Mouse (Mus musculus): ENCODE data around the gene Hnf1a. TPM values are rescaled to one million over a fixed set of nuclear protein-coding genes. Genes with fewer than 3 reads are reported as not detected.
A peak's percentile ranks its signal among the peaks of the same experiment; 100 is the strongest.
"Not testable (repeated sequence)": the region's sequence is repeated elsewhere in the genome, so short reads cannot be mapped to it uniquely, and the experiment has no call there.

Hnf1a gene
- total and polyA plus RNA-seq, 2 experiments from 2014 or later: 0.05 TPM; not detected in 1

DNA sequence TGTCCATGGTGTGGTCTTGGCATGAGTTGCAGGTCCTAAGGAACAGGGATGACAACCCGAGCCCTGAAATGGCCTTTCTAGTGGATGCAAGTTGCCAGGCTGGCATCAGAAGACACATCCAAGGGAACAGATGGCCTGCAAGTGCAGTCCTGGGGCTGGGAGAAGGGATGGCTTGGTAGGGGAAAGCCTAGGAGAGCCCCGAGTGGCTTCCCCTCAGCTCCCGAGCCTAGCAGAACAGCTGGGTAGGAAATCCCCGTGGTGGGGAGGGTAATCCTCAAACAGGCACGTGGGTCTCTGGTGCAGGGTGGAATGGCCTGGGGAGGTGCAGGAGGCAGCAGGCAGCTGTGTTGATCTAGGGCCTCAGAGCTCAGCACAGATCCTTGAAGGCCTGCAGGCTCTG, 21.6 kb downstream of the Hnf1a start:
- Histone ChIP-seq H3K4me1 (ENCODE audit: insufficient read depth, low read length) (no peaks in the 10 kb centered on the region), H3K9ac (replicated peaks; ENCODE audit: low read length) (0 out of 2 replicates have a peak overlapping the region, but pooled peaks have one; percentile 5), H3K27me3 (ENCODE audit: insufficient read depth, low read length) (no peaks in the 10 kb centered on the region), H3K4me2 (ENCODE audit: low read depth, low read length) (no peak overlapping the region), H3K4me3 (ENCODE audit: low read length) (no peak overlapping the region), H3K36me3 (ENCODE audit: insufficient read depth, low read length) (peaks cover 36% of the 10 kb centered on the region), H3K9me3 (ENCODE audit: low read length) (no peaks in the 10 kb centered on the region), H3K27ac (peak overlapping the region; percentile 32; the same call in 1 of the 2 replicates)
- peak; percentile 31; the same call in 1 of the 2 replicates for ATAC-seq
- peak; percentile 51 for DNase-seq (ENCODE audit: low spot score)
- TF ChIP-seq CTCF (IDR thresholded peaks at IDR 0.05; ENCODE audit: low read depth): no peak
- 26% methylated on average over 5 of the region's 5 CpGs for WGBS

DNA sequence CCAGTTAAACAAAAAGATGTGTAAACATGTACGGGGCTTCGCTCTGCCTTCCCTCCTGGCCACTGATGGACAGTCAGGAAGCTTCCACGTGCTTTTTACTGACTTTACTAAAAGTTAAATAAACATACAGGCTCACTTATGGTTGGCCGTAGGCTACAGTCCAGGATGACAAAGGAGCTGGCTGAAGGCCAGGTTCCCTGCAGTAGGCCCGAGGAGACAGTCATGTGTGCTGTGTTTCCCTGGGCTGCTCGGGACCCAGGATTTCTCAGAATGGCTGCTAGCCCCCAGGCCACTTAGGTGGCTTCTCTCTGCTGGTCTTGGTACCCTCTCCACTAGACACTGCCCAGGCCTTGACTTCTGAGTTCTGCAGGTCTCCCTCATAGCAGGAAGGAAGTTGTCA, 22.0 kb downstream of the Hnf1a start:
- H3K27ac ChIP-seq: peak overlapping the region; percentile 32; the same call in 1 of the 2 replicates
- WGBS: 27% methylated on average over 6 of the region's 6 CpGs
- peak; percentile 60 for DNase-seq (ENCODE audit: low spot score)

DNA sequence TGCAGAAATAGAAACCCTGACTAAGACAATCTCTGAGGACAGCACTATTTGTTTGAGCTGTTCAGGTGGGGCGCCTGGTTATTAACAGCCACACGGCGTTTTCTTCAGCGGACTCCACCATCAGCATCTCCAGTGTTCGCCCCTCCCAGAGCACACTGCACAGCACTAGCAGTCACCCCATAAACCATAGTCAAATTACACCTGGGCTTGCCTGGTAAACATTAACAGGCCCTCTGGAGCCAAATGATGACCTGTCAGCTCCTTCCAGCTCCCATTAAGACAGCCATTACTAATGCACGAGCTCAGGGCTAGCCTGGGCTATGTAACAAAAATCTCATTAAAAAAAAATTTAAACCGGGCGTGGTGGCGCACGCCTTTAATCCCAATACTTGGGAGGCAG, 25.8 kb downstream of the Hnf1a start:
- 97% methylated on average over 10 of the region's 10 CpGs for WGBS
- H3K4me3 ChIP-seq (ENCODE audit: low read length): no peak overlapping the region
- no peak overlapping the region for H3K27ac ChIP-seq
- no peak overlapping the region for H3K9ac ChIP-seq (replicated peaks; ENCODE audit: low read length)
- H3K9me3 ChIP-seq (ENCODE audit: low read length): no peaks in the 10 kb centered on the region
- peaks cover 5% of the 10 kb centered on the region for H3K4me1 ChIP-seq (ENCODE audit: insufficient read depth, low read length)
- H3K4me2 ChIP-seq (ENCODE audit: low read depth, low read length): no peak overlapping the region
- H3K27me3 ChIP-seq (ENCODE audit: insufficient read depth, low read length): no peaks in the 10 kb centered on the region
- ATAC-seq (no peak), DNase-seq (ENCODE audit: low spot score) (no peak)
- no peak for TF ChIP-seq CTCF (IDR thresholded peaks at IDR 0.05; ENCODE audit: low read depth)
- peaks cover 36% of the 10 kb centered on the region for H3K36me3 ChIP-seq (ENCODE audit: insufficient read depth, low read length)

More for the DNA sequence above, 22.0 kb downstream of the Hnf1a start:
- 0 out of 2 replicates have a peak, but pooled peaks have one; percentile 18 for ATAC-seq
- Histone ChIP-seq H3K4me3 (ENCODE audit: low read length) (no peak overlapping the region), H3K36me3 (ENCODE audit: insufficient read depth, low read length) (peaks cover 36% of the 10 kb centered on the region), H3K9ac (replicated peaks; ENCODE audit: low read length) (no peak overlapping the region), H3K4me2 (ENCODE audit: low read depth, low read length) (no peak overlapping the region), H3K4me1 (ENCODE audit: insufficient read depth, low read length) (no peaks in the 10 kb centered on the region), H3K27me3 (ENCODE audit: insufficient read depth, low read length) (no peaks in the 10 kb centered on the region), H3K9me3 (ENCODE audit: low read length) (no peaks in the 10 kb centered on the region)
- no peak for TF ChIP-seq CTCF (IDR thresholded peaks at IDR 0.05; ENCODE audit: low read depth)

DNA sequence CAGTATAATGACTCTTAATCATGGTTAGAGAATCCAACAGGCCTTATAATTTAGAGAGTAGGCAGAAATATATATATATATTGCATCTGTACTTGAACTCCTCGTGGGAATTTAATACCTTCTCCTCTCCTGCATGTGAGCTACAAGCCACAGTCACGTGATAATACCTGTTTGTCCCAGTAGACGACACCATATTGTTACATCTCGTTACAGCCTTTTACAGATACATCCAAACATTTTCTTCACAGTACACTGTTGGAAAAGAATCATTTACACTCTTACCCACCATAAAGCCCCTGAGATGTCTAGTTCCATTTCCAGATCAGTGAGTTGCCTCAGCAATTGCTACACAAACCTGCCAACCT, 28.1 kb downstream of the Hnf1a start:
- Histone ChIP-seq H3K4me1 (ENCODE audit: insufficient read depth, low read length) (peaks cover 5% of the 10 kb centered on the region), H3K27ac (peak overlapping the region; percentile 93), H3K36me3 (ENCODE audit: insufficient read depth, low read length) (peaks cover 20% of the 10 kb centered on the region), H3K4me3 (ENCODE audit: low read length) (peak overlapping the region; percentile 92), H3K9me3 (ENCODE audit: low read length) (no peaks in the 10 kb centered on the region), H3K4me2 (ENCODE audit: low read depth, low read length) (peak overlapping the region; percentile 73), H3K27me3 (ENCODE audit: insufficient read depth, low read length) (no peaks in the 10 kb centered on the region), H3K9ac (replicated peaks; ENCODE audit: low read length) (peak overlapping the region; percentile 92)
- WGBS: 32% methylated on average over 4 of the region's 4 CpGs
- no peak for DNase-seq (ENCODE audit: low spot score)
- TF ChIP-seq CTCF (IDR thresholded peaks at IDR 0.05; ENCODE audit: low read depth): no peak
- ATAC-seq: no peak

DNA sequence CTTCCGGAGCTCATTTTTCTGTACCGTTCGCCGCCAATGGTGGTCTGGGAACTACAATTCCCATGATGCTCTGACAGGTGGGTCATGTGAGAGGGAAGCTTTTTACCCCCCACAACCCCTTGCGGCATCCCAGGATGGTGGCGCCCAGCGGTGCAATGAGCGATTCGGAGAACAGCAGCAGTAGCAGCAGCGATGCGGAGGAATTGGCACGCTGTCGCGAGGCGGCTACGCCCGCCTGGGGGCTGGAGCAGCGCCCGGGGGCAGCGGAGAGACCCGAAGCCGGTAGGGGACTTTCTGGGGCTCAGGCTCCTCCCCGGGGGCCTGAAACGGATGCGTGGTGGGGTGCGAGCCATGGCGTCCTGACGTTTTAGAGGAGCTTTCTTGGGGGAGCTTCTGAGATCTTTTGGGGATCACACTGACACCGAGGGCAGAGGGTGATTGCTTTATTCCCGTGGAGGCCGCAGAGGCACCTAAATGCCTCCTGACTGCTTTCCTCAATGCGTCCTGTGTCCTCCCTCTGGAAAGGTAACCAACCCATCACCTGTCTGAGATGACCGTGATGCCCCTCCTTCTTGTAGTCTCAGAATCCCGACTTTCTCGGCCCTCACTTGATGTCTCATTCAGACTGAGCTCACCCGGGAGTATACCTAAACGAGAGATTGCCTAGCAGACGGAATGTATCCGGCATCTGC, 28.7 kb downstream of the Hnf1a start, which contains the start of gene 2210016L21Rik:
2210016L21Rik (plus strand) TSS at position 85 of the 692 bp plus-strand sequence.
- H3K9ac ChIP-seq (replicated peaks; ENCODE audit: low read length): peak within 1 kb of the TSS; percentile 92
- peak; percentile 96 for DNase-seq (ENCODE audit: low spot score)
- peak within 1 kb of the TSS; percentile 93 for H3K27ac ChIP-seq
- no peaks in the 10 kb centered on the region for H3K27me3 ChIP-seq (ENCODE audit: insufficient read depth, low read length)
- no peaks in the 10 kb centered on the region for H3K9me3 ChIP-seq (ENCODE audit: low read length)
- H3K36me3 ChIP-seq (ENCODE audit: insufficient read depth, low read length): peaks cover 15% of the 10 kb centered on the region; the same call in 1 of the 2 replicates
- peak within 1 kb of the TSS; percentile 73 for H3K4me2 ChIP-seq (ENCODE audit: low read depth, low read length)
- peaks cover 5% of the 10 kb centered on the region for H3K4me1 ChIP-seq (ENCODE audit: insufficient read depth, low read length)
- H3K4me3 ChIP-seq (ENCODE audit: low read length): peak within 1 kb of the TSS; percentile 92
- peak; percentile 55 for TF ChIP-seq CTCF (IDR thresholded peaks at IDR 0.05; ENCODE audit: low read depth)
- WGBS: 1% methylated on average over 39 of the region's 39 CpGs
- peak; percentile 94 for ATAC-seq

DNA sequence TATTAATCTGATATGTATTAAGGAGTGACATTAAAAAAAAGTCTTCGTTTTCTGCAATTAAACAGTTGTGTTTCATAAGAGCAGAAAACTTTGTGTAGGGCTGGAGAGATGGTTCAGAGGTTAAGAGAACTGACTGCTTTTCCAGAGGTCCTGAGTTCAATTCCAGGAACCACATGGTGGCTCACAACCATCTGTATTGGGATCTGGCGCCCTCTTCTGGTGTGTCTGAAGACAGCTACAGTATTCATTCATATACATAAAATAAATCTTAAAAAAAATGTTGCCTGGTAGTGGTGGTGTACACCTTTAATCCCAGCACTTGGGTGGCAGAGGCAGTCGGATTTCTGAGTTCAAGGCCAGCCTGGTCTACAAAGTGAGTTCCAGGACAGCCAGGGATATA, 29.8 kb downstream of the Hnf1a start:
- 62% methylated on average over 3 of the region's 3 CpGs for WGBS
- not testable (repeated sequence) for H3K9ac ChIP-seq (replicated peaks; ENCODE audit: low read length); ATAC-seq; H3K27ac ChIP-seq; H3K4me1 ChIP-seq (ENCODE audit: insufficient read depth, low read length); H3K9me3 ChIP-seq (ENCODE audit: low read length); H3K4me3 ChIP-seq (ENCODE audit: low read length); DNase-seq (ENCODE audit: low spot score); H3K36me3 ChIP-seq (ENCODE audit: insufficient read depth, low read length); H3K27me3 ChIP-seq (ENCODE audit: insufficient read depth, low read length)
- H3K4me2 ChIP-seq (ENCODE audit: low read depth, low read length): peak overlapping the region; percentile 73; the same call in 1 of the 2 replicates
- peak; percentile 37; the same call in 1 of the 2 replicates for TF ChIP-seq CTCF (IDR thresholded peaks at IDR 0.05; ENCODE audit: low read depth)

DNA sequence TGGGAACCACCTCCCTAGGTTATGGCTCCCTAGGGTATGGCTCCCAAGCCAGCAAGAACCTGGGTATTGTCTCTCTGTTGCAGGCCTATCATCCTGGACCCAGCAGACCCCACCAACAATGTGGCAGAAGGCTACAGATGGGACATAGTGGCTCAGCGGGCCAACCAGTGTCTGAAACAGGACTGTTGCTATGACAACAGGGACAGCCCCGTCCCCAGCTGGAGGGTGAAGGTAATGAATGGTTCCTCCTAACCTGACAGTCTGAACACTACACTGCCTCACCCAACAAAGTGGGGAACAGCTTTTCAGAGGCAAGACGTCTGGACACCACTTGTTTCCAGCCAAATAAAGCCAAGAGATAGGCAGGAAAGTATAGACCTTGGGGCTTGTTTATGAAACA, 35.1 kb downstream of the Hnf1a start:
- Histone ChIP-seq H3K9ac (replicated peaks; ENCODE audit: low read length) (no peak overlapping the region), H3K4me1 (ENCODE audit: insufficient read depth, low read length) (no peaks in the 10 kb centered on the region), H3K9me3 (ENCODE audit: low read length) (no peaks in the 10 kb centered on the region), H3K4me3 (ENCODE audit: low read length) (no peak overlapping the region), H3K27me3 (ENCODE audit: insufficient read depth, low read length) (no peaks in the 10 kb centered on the region), H3K27ac (no peak overlapping the region), H3K4me2 (ENCODE audit: low read depth, low read length) (no peak overlapping the region), H3K36me3 (ENCODE audit: insufficient read depth, low read length) (no peaks in the 10 kb centered on the region)
- 10% methylated on average over 3 of the region's 3 CpGs for WGBS
- ATAC-seq (no peak), DNase-seq (ENCODE audit: low spot score) (peak; percentile 51)
- TF ChIP-seq CTCF (IDR thresholded peaks at IDR 0.05; ENCODE audit: low read depth): no peak

All from hindbrain, postnatal 0 days (tissue).